Mouse (Mus musculus) adrenal gland, postnatal 25 days (tissue): Measurements from ENCODE around the gene Dab2. TPM values are rescaled to one million over a fixed set of nuclear protein-coding genes. Genes with fewer than 3 reads are reported as not detected.

Experiments
- DNase-seq: peaks from one replicate; pipeline ENCODE4 v3.0.0; 2021; ENCODE audit warnings: mixed read lengths
- total RNA-seq: library from RNA; stranded (reverse); gene quantifications from 2 replicates; pipeline ENCODE4 v1.2.3, GENCODE M21; 2021

Gene Dab2
- total RNA-seq, 1 experiment from 2014 or later = 416 TPM

- DNase-seq = no peak
These were observed 169.8 kb downstream of the Dab2 start for GRCm38 (mm10) chr15:6469384-6469783.

GRCm38 (mm10) chr15:6483561-6483960 lies 184.0 kb downstream of the Dab2 start:
- no peak for DNase-seq

Other genes with a start within 250 kb of the Dab2 start
- 3.4 TPM in 1 of 2 replicates, not detected in the other for gene C9, start 145.5 kb downstream of the Dab2 start, total RNA-seq
- gene Fyb, start 223.1 kb downstream of the Dab2 start, total RNA-seq = 9.8 and 22.7 TPM in 2 replicates